Mouse (Mus musculus) small intestine, adult 2 months (tissue): Measurements from ENCODE around the gene Cbfa2t3.

Experiments used
- CTCF ChIP-seq: fragments of 200-500 bp; IDR thresholded peaks from 2 replicates; pipeline ENCODE4 v1.5.1; 2012; ENCODE audit warnings: low read depth, mild to moderate bottlenecking, control low read depth, inconsistent platforms, low read length, moderate library complexity, mixed read lengths; ENCODE audit not compliant: insufficient replicate concordance, insufficient read length; ENCODE audit errors: extremely low read depth
- POLR2A ChIP-seq: fragments of 200-500 bp; IDR thresholded peaks from 2 replicates; pipeline ENCODE4 v1.6.1; 2012; ENCODE audit warnings: low read depth, mild to moderate bottlenecking, control low read depth, inconsistent platforms, low read length, moderate library complexity

DNA sequence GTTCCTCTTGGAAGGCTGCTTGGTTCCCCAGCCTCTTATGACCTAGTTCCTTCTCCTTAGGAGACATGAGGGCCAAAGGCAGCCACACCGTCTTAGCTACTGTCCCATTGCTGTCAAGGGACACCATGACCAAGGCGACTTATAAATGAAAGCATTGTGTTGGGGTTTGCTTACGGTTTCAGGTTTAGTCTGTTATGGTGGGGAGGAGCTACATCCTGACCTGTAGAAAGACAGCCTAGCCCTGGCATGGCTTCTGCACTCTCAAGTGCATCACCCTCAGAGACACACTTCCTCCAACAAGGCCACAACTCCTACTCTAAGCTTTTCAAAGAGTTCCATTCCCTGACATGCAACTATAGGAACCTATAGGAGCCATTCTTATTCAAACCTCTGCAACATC is 5.7 kb upstream of the Cbfa2t3 start:
- TF ChIP-seq POLR2A (no peak), CTCF (no peak)
